In genomic region chr16:81175302-81175943, GRCm38 (mm10) we compare ENCODE assay signal across 9 mouse cellular contexts. TPM values are rescaled to one million over a fixed set of nuclear protein-coding genes. Genes with fewer than 3 reads are reported as not detected.
A peak's percentile ranks its signal among the peaks of the same experiment; 100 is the strongest.
DNase-seq lines count a peak whose midpoint lies in the region; ATAC-seq lines count a peak whose summit lies in the region.
"Had no signal": no experiment of that assay in that cellular context is flagged by ENCODE, and none has a peak within 500 bp of the region (broad histone marks: within the 10 kb centered on the region; RNA-seq: fewer than 3 reads in every experiment).

No protein-coding gene starts in this region.

- no peaks in the 10 kb centered on the region for H3K36me3 ChIP-seq in hindbrain, embryonic 10.5 days
- no peaks in the 10 kb centered on the region for H3K36me3 ChIP-seq in hindbrain, embryonic 12.5 days
- no peaks in the 10 kb centered on the region for H3K36me3 ChIP-seq in forebrain, embryonic 16.5 days (ENCODE audit: control insufficient read depth, insufficient read depth)
- H3K36me3 ChIP-seq: embryonic facial prominence, embryonic 12.5 days had no signal

- H3K27ac ChIP-seq in hindbrain, embryonic 10.5 days: no peak overlapping the region
- no peak overlapping the region for H3K27ac ChIP-seq in hindbrain, embryonic 12.5 days
- H3K27ac ChIP-seq in forebrain, embryonic 16.5 days (ENCODE audit: low read length): no peak overlapping the region
- H3K27ac ChIP-seq: embryonic facial prominence, embryonic 12.5 days had no signal

- no peak overlapping the region for H3K4me2 ChIP-seq in hindbrain, embryonic 12.5 days (replicated peaks)
- H3K4me2 ChIP-seq in forebrain, embryonic 16.5 days (ENCODE audit: low read length): no peak overlapping the region
- H3K4me2 ChIP-seq: embryonic facial prominence, embryonic 12.5 days had no signal

- peak; percentile 38 for DNase-seq in hindbrain, embryonic 10.5 days (ENCODE audit: low spot score)
- DNase-seq in adipocyte (ENCODE audit: low spot score): peak; percentile 67
- peak; percentile 52 to 60 for DNase-seq in kidney, postnatal 25 days
- peak; percentile 22 for DNase-seq in lung, postnatal 36 days
- peak; percentile 74 for DNase-seq in telencephalon, adult 2 months (ENCODE audit: low read depth, low spot score)
- no peak for DNase-seq in thymus, adult 18-20 months

- ATAC-seq in hindbrain, embryonic 12.5 days (ENCODE audit: low FRiP score): no peak
- ATAC-seq in forebrain, embryonic 16.5 days: peak; percentile 96

- no peaks in the 10 kb centered on the region for H3K27me3 ChIP-seq in hindbrain, embryonic 10.5 days (ENCODE audit: insufficient read depth, poor library complexity, severe bottlenecking)
- no peaks in the 10 kb centered on the region for H3K27me3 ChIP-seq in hindbrain, embryonic 12.5 days
- no peaks in the 10 kb centered on the region for H3K27me3 ChIP-seq in forebrain, embryonic 16.5 days (replicated peaks; ENCODE audit: control insufficient read depth, insufficient read depth, low read length)
- H3K27me3 ChIP-seq: embryonic facial prominence, embryonic 12.5 days had no signal

- no peaks in the 10 kb centered on the region for H3K4me1 ChIP-seq in hindbrain, embryonic 10.5 days (replicated peaks)
- no peaks in the 10 kb centered on the region for H3K4me1 ChIP-seq in hindbrain, embryonic 12.5 days
- H3K4me1 ChIP-seq in forebrain, embryonic 16.5 days (replicated peaks; ENCODE audit: control insufficient read depth, insufficient read depth, low read length): no peaks in the 10 kb centered on the region
- H3K4me1 ChIP-seq: embryonic facial prominence, embryonic 12.5 days had no signal

- H3K4me3 ChIP-seq in hindbrain, embryonic 10.5 days: no peak overlapping the region
- no peak overlapping the region for H3K4me3 ChIP-seq in hindbrain, embryonic 12.5 days
- no peak overlapping the region for H3K4me3 ChIP-seq in forebrain, embryonic 16.5 days (replicated peaks; ENCODE audit: low read length)
- H3K4me3 ChIP-seq: embryonic facial prominence, embryonic 12.5 days had no signal

- H3K9ac ChIP-seq in hindbrain, embryonic 12.5 days: no peak overlapping the region
- H3K9ac ChIP-seq in forebrain, embryonic 16.5 days (replicated peaks; ENCODE audit: low read depth, low read length): no peak overlapping the region
- H3K9ac ChIP-seq: embryonic facial prominence, embryonic 12.5 days had no signal

- 53% methylated on average over 8 of the region's 8 CpGs for WGBS in hindbrain, embryonic 10.5 days
- WGBS in hindbrain, embryonic 12.5 days: 59% methylated on average over 8 of the region's 8 CpGs
- WGBS in forebrain, embryonic 16.5 days: 48% methylated on average over 8 of the region's 8 CpGs

- H3K9me3 ChIP-seq in hindbrain, embryonic 10.5 days: no peaks in the 10 kb centered on the region
- no peaks in the 10 kb centered on the region for H3K9me3 ChIP-seq in hindbrain, embryonic 12.5 days (replicated peaks)
- no peaks in the 10 kb centered on the region for H3K9me3 ChIP-seq in forebrain, embryonic 16.5 days (ENCODE audit: control insufficient read depth, low read length)
- H3K9me3 ChIP-seq: embryonic facial prominence, embryonic 12.5 days had no signal

RNA-seq across cellular contexts. Expression of gene Ncam2, which starts 25.1 kb away (rescaled TPM):
- polyA plus RNA-seq in hindbrain, embryonic 10.5 days (2016; fragmentation: Nextera tagmentation; extraction: Ambion mirVana): 0.71 and 0.80 TPM in 2 replicates
- polyA plus RNA-seq in hindbrain, embryonic 12.5 days (2016; fragmentation: Nextera tagmentation; extraction: Ambion mirVana): 8.0 and 9.0 TPM in 2 replicates
- 8.3 and 12.3 TPM in 2 replicates for polyA plus RNA-seq in forebrain, embryonic 16.5 days (2015; fragmentation: Nextera tagmentation; extraction: Ambion mirVana)

Comparison
In these comparisons a context has a peak if more than half of its experiments do, and no peak if none do; other contexts are left out.
1. DNase-seq: peak in hindbrain, embryonic 10.5 days (single experiment), adipocyte (single experiment), kidney, postnatal 25 days (2 of 2), lung, postnatal 36 days (single experiment) and telencephalon, adult 2 months (single experiment); none in thymus, adult 18-20 months (0 of 2).